Mouse (Mus musculus): ENCODE data around the gene Cxadr. TPM values are rescaled to one million over a fixed set of nuclear protein-coding genes. Genes with fewer than 3 reads are reported as not detected.

The Cxadr gene
- polyA plus RNA-seq, 1 experiment from 2014 or later, result 17.4 TPM

GRCm38 (mm10) chr16:78398734-78399133 is 97.4 kb downstream of the Cxadr start:
- Histone ChIP-seq H3K4me2 (no peak overlapping the region), H3K4me3 (replicated peaks) (no peak overlapping the region), H3K36me3 (replicated peaks) (no peaks in the 10 kb centered on the region), H3K9ac (no peak overlapping the region), H3K27me3 (no peaks in the 10 kb centered on the region), H3K9me3 (replicated peaks) (no peaks in the 10 kb centered on the region), H3K4me1 (replicated peaks) (no peaks in the 10 kb centered on the region), H3K27ac (replicated peaks) (no peak overlapping the region)
- no peak for ATAC-seq (ENCODE audit: insufficient read depth)
- 39% methylated on average over 6 of the region's 6 CpGs for WGBS (ENCODE audit: insufficient replicate concordance)

- Histone ChIP-seq H3K27me3 (no peaks in the 10 kb centered on the region), H3K9ac (no peak overlapping the region), H3K4me1 (replicated peaks) (no peaks in the 10 kb centered on the region), H3K36me3 (replicated peaks) (no peaks in the 10 kb centered on the region), H3K4me3 (replicated peaks) (no peak overlapping the region), H3K4me2 (no peak overlapping the region), H3K27ac (replicated peaks) (no peak overlapping the region), H3K9me3 (replicated peaks) (no peaks in the 10 kb centered on the region)
- WGBS (ENCODE audit: insufficient replicate concordance), result 71% methylated on average over 3 of the region's 3 CpGs
- ATAC-seq (ENCODE audit: insufficient read depth), result no peak
Measured at GRCm38 (mm10) chr16:78399423-78399822, 98.1 kb downstream of the Cxadr start.

GRCm38 (mm10) chr16:78402316-78402715 is 101.0 kb downstream of the Cxadr start:
- H3K4me2 ChIP-seq, result no peak overlapping the region
- H3K9me3 ChIP-seq (replicated peaks), result no peaks in the 10 kb centered on the region
- H3K4me3 ChIP-seq (replicated peaks), result no peak overlapping the region
- ATAC-seq (ENCODE audit: insufficient read depth), result no peak
- H3K4me1 ChIP-seq (replicated peaks), result no peaks in the 10 kb centered on the region
- 7% methylated on average over 2 of the region's 2 CpGs for WGBS (ENCODE audit: insufficient replicate concordance)
- no peak overlapping the region for H3K27ac ChIP-seq (replicated peaks)
- no peaks in the 10 kb centered on the region for H3K27me3 ChIP-seq
- H3K9ac ChIP-seq, result no peak overlapping the region
- H3K36me3 ChIP-seq (replicated peaks), result no peaks in the 10 kb centered on the region

GRCm38 (mm10) chr16:78406657-78407056 is 105.4 kb downstream of the Cxadr start:
- Histone ChIP-seq H3K4me1 (replicated peaks) (no peaks in the 10 kb centered on the region), H3K36me3 (replicated peaks) (no peaks in the 10 kb centered on the region), H3K9ac (no peak overlapping the region), H3K27me3 (no peaks in the 10 kb centered on the region), H3K4me2 (no peak overlapping the region), H3K9me3 (replicated peaks) (no peaks in the 10 kb centered on the region), H3K4me3 (replicated peaks) (no peak overlapping the region), H3K27ac (replicated peaks) (no peak overlapping the region)
- ATAC-seq (ENCODE audit: insufficient read depth), result no peak
- 70% methylated on average over 2 of the region's 2 CpGs for WGBS (ENCODE audit: insufficient replicate concordance)

- H3K36me3 ChIP-seq (replicated peaks), result no peaks in the 10 kb centered on the region
- no peak overlapping the region for H3K4me2 ChIP-seq
- H3K4me3 ChIP-seq (replicated peaks), result no peak overlapping the region
- 62% methylated on average over 6 of the region's 6 CpGs for WGBS (ENCODE audit: insufficient replicate concordance)
- H3K27me3 ChIP-seq, result no peaks in the 10 kb centered on the region
- no peaks in the 10 kb centered on the region for H3K4me1 ChIP-seq (replicated peaks)
- no peak overlapping the region for H3K9ac ChIP-seq
- H3K27ac ChIP-seq (replicated peaks), result no peak overlapping the region
- no peak for ATAC-seq (ENCODE audit: insufficient read depth)
- H3K9me3 ChIP-seq (replicated peaks), result no peaks in the 10 kb centered on the region
Measured at GRCm38 (mm10) chr16:78407855-78408254, 106.6 kb downstream of the Cxadr start.

Other genes starting within 250 kb of the Cxadr start
- gene Btg3, start 75.7 kb downstream of the Cxadr start, polyA plus RNA-seq (2015; fragmentation: Nextera tagmentation; extraction: Ambion mirVana), result 20.1 and 21.0 TPM in 2 replicates

All from liver, embryonic 15.5 days (tissue).